11 mouse cellular contexts compared by ENCODE assay signal in the genomic region with DNA sequence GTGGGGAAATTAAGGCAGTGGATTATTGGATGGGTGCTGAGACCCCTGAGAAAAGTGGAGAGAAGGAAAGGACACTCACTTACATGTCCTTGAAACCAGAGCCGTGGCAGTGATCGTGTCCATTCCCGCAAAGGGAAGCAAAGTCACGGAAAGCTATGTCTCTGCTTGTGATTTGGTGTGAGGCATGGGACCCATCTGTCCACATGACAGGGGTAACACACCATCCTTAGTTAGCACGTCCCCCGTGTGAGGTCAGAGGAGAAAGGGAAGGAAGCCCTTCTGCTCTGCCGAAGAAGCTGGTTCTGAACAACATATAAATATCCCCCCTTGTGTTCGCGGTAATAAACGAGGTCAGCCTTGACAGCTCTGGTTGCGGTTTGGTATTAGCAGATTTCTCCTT. TPM values are rescaled to one million over a fixed set of nuclear protein-coding genes. Genes with fewer than 3 reads are reported as not detected.
DNase-seq lines count a peak whose midpoint lies in the region; ATAC-seq lines count a peak whose summit lies in the region.
"Had no signal": no experiment of that assay in that cellular context is flagged by ENCODE, and none has a peak within 500 bp of the region (broad histone marks: within the 10 kb centered on the region; RNA-seq: fewer than 3 reads in every experiment).

No protein-coding gene starts in this region.

- peak overlapping the region; percentile 24; the same call in 1 of the 2 replicates for H3K4me2 ChIP-seq in kidney, embryonic 14.5 days (replicated peaks; ENCODE audit: low read depth, low read length)
- H3K4me2 ChIP-seq in embryonic facial prominence, embryonic 14.5 days (ENCODE audit: low read depth, low read length) = peak overlapping the region; percentile 27; the same call in 1 of the 2 replicates
- H3K4me2 ChIP-seq in hindbrain, embryonic 11.5 days (replicated peaks; ENCODE audit: low read depth, low read length) = no peak overlapping the region

- no peaks in the 10 kb centered on the region for H3K9me3 ChIP-seq in kidney, embryonic 14.5 days (ENCODE audit: control insufficient read depth, low read length)
- no peaks in the 10 kb centered on the region for H3K9me3 ChIP-seq in embryonic facial prominence, embryonic 14.5 days (ENCODE audit: control insufficient read depth, low read length)
- H3K9me3 ChIP-seq in hindbrain, embryonic 11.5 days (ENCODE audit: control insufficient read depth, low read length) = no peaks in the 10 kb centered on the region

- no peaks in the 10 kb centered on the region for H3K4me1 ChIP-seq in kidney, embryonic 14.5 days (ENCODE audit: control insufficient read depth, insufficient read depth, low read length)
- peaks cover 6% of the 10 kb centered on the region; the same call in 1 of the 2 replicates for H3K4me1 ChIP-seq in embryonic facial prominence, embryonic 14.5 days (ENCODE audit: control insufficient read depth, insufficient read depth, low read length)
- peaks cover 7% of the 10 kb centered on the region for H3K4me1 ChIP-seq in hindbrain, embryonic 11.5 days (replicated peaks; ENCODE audit: control insufficient read depth, insufficient read depth, low read length)

- whole genome bisulfite sequencing in kidney, embryonic 14.5 days = 44% methylated on average over 11 of the region's 11 CpGs
- 34% methylated on average over 11 of the region's 11 CpGs for WGBS in embryonic facial prominence, embryonic 14.5 days
- 48% methylated on average over 11 of the region's 11 CpGs for WGBS in hindbrain, embryonic 11.5 days

- H3K27ac ChIP-seq in kidney, embryonic 14.5 days (ENCODE audit: low read depth, low read length) = no peak overlapping the region
- no peak overlapping the region for H3K27ac ChIP-seq in embryonic facial prominence, embryonic 14.5 days (replicated peaks; ENCODE audit: low read depth, low read length)
- H3K27ac ChIP-seq in hindbrain, embryonic 11.5 days (ENCODE audit: low read depth, low read length) = no peak overlapping the region

- H3K27me3 ChIP-seq in kidney, embryonic 14.5 days (ENCODE audit: control insufficient read depth, insufficient read depth, low read length) = no peaks in the 10 kb centered on the region
- no peaks in the 10 kb centered on the region for H3K27me3 ChIP-seq in embryonic facial prominence, embryonic 14.5 days (replicated peaks; ENCODE audit: control insufficient read depth, insufficient read depth, low read length)
- H3K27me3 ChIP-seq in hindbrain, embryonic 11.5 days (ENCODE audit: control insufficient read depth, insufficient read depth, low read length) = no peaks in the 10 kb centered on the region

- ATAC-seq in kidney, embryonic 14.5 days (ENCODE audit: low FRiP score, low TSS enrichment) = peak; percentile 55; the same call in 1 of the 2 replicates
- ATAC-seq in embryonic facial prominence, embryonic 14.5 days (ENCODE audit: low read depth) = no peak
- no peak; the same call in 1 of the 2 replicates for ATAC-seq in hindbrain, embryonic 11.5 days (ENCODE audit: low FRiP score)
- no peak for ATAC-seq in inflammation-experienced regulatory T-cells, adult 6 months

- no peak for DNase-seq in kidney, adult 18-20 months
- no peak for DNase-seq in embryonic facial prominence, embryonic 14.5 days (ENCODE audit: low spot score)
- DNase-seq in hindbrain, embryonic 11.5 days (ENCODE audit: low spot score) = peak; percentile 13
- DNase-seq in lung, postnatal 4 days = peak; percentile 22 to 59
- no peak for DNase-seq in urinary bladder, adult 18-20 months (ENCODE audit: low spot score in 2 of 2)
- DNase-seq in right cerebral cortex, postnatal 36 days (ENCODE audit: low spot score in 2 of 2) = no peak
- DNase-seq: cerebellum, postnatal 14 days; heart, adult 18-20 months; kidney, adult 8-10 months had no signal

- no peaks in the 10 kb centered on the region for H3K36me3 ChIP-seq in kidney, embryonic 14.5 days (ENCODE audit: control insufficient read depth, insufficient read depth, low read length)
- no peaks in the 10 kb centered on the region for H3K36me3 ChIP-seq in embryonic facial prominence, embryonic 14.5 days (ENCODE audit: control insufficient read depth, insufficient read depth, low read length)
- H3K36me3 ChIP-seq in hindbrain, embryonic 11.5 days (ENCODE audit: control insufficient read depth, insufficient read depth, low read length) = no peaks in the 10 kb centered on the region

- no peak overlapping the region for H3K9ac ChIP-seq in kidney, embryonic 14.5 days (ENCODE audit: low read depth, low read length)
- H3K9ac ChIP-seq in embryonic facial prominence, embryonic 14.5 days (ENCODE audit: low read depth, low read length) = no peak overlapping the region
- H3K9ac ChIP-seq in hindbrain, embryonic 11.5 days (ENCODE audit: low read depth, low read length) = no peak overlapping the region

- no peak overlapping the region for H3K4me3 ChIP-seq in kidney, embryonic 14.5 days (ENCODE audit: low read length)
- no peak overlapping the region for H3K4me3 ChIP-seq in embryonic facial prominence, embryonic 14.5 days (ENCODE audit: low read depth, low read length)
- no peak overlapping the region for H3K4me3 ChIP-seq in hindbrain, embryonic 11.5 days (ENCODE audit: low read depth, low read length)

RNA-seq across cellular contexts. Expression of a gene that starts 52.7 kb away (rescaled TPM):
- polyA plus RNA-seq in kidney, embryonic 14.5 days (2014; fragmentation: Nextera tagmentation; extraction: Ambion mirVana) = 0.50 and 1.1 TPM in 2 replicates
- 1.3 and 3.3 TPM in 2 replicates for polyA plus RNA-seq in embryonic facial prominence, embryonic 14.5 days (2014; fragmentation: Nextera tagmentation; extraction: Ambion mirVana)
- polyA plus RNA-seq in hindbrain, embryonic 11.5 days (2014; fragmentation: Nextera tagmentation; extraction: Ambion mirVana) = 3.6 and 4.5 TPM in 2 replicates
- not detected for polyA plus RNA-seq in inflammation-experienced regulatory T-cells, adult 6 months (2017; shearing (Covaris generic))

Comparison
In these comparisons a context has a peak if more than half of its experiments do, and no peak if none do; other contexts are left out.
1. DNase-seq: peak in hindbrain, embryonic 11.5 days (single experiment) and lung, postnatal 4 days (2 of 2); none in kidney, adult 18-20 months (single experiment), embryonic facial prominence, embryonic 14.5 days (single experiment), urinary bladder, adult 18-20 months (0 of 2) and right cerebral cortex, postnatal 36 days (0 of 2).